Mouse (Mus musculus) brown adipose tissue, adult 24 weeks (tissue): ENCODE results near the gene Pelp1. TPM values are rescaled to one million over a fixed set of nuclear protein-coding genes. Genes with fewer than 3 reads are reported as not detected.
"Not testable (repeated sequence)": the region's sequence is repeated elsewhere in the genome, so short reads cannot be mapped to it uniquely, and the experiment has no call there.

ENCODE experiments used
- H3K27ac ChIP-seq: fragments of 200-500 bp; replicated peaks from 2 replicates; pipeline ENCODE4 v1.5.1; 2012; ENCODE audit warnings: low read depth, mild to moderate bottlenecking, low read length
- H3K4me1 ChIP-seq: fragments of 200-500 bp; 2 replicates; pipeline ENCODE4 v1.6.1; 2012; ENCODE audit warnings: low read length, mixed read lengths; ENCODE audit not compliant: control insufficient read depth, insufficient read depth, insufficient read length
- H3K4me3 ChIP-seq: fragments of 200-500 bp; 2 replicates; pipeline ENCODE4 v1.5.1; 2012; ENCODE audit warnings: low read depth, mild to moderate bottlenecking, low read length, moderate library complexity; ENCODE audit not compliant: insufficient read depth
- polyA plus RNA-seq: library from polyadenylated mRNA; stranded (reverse); fragments of >200 nt; gene quantifications from 2 replicates; pipeline ENCODE4 v1.2.4, GENCODE M21; 2012; ENCODE audit not compliant: missing spikeins, insufficient read depth, insufficient read length

Pelp1 gene
- polyA plus RNA-seq, 1 experiment: 5.4 TPM

- no peaks in the 10 kb centered on the region for H3K4me1 ChIP-seq
- no peak overlapping the region for H3K27ac ChIP-seq
- H3K4me3 ChIP-seq: no peak overlapping the region
Observed at GRCm38 (mm10) chr11:70380478-70381005, 29.3 kb downstream of the Pelp1 start.

DNA sequence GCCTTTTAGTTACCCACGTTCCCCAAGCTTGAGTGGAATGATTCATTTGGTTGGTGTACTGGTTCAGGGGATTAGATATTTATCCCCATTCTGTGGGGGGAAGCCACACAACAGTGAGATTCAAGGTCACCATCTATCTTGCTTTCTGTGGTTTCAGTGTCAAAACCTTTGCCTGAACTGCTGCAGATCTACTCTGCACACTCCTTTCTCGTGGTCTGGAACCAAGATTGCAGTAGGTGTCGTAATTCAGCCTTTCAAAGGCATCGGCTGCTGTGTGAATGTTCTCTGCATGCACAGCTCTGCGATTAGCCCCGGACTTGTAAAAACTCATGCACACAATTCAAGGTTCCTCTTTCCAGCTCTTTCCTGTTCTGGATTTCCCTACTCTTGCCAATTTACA lies 33.8 kb downstream of the Pelp1 start:
- no peak overlapping the region for H3K4me3 ChIP-seq
- no peak overlapping the region for H3K27ac ChIP-seq
- H3K4me1 ChIP-seq: no peaks in the 10 kb centered on the region

DNA sequence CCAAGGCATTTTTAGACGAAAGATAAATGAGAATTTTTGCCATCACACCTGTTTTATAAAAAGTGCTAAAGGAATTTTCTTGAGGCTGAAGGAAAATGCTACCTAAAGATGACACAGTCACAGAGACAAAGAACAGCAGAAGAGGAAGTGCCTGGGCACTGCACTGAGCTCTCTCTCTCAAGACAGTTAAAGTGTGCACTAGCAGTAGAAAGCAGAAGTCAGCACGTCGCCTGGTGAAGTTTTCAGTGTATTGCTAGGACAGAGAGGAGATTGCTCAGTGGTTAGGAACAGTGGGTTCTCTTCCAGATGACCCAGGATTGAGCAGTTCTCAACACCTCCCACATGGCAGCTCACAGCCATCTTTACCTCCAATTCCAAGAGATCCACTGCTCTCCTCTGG lies 35.5 kb downstream of the Pelp1 start:
- H3K4me3 ChIP-seq: no peak overlapping the region
- H3K27ac ChIP-seq: no peak overlapping the region; the same call in 1 of the 2 replicates
- H3K4me1 ChIP-seq: no peaks in the 10 kb centered on the region

DNA sequence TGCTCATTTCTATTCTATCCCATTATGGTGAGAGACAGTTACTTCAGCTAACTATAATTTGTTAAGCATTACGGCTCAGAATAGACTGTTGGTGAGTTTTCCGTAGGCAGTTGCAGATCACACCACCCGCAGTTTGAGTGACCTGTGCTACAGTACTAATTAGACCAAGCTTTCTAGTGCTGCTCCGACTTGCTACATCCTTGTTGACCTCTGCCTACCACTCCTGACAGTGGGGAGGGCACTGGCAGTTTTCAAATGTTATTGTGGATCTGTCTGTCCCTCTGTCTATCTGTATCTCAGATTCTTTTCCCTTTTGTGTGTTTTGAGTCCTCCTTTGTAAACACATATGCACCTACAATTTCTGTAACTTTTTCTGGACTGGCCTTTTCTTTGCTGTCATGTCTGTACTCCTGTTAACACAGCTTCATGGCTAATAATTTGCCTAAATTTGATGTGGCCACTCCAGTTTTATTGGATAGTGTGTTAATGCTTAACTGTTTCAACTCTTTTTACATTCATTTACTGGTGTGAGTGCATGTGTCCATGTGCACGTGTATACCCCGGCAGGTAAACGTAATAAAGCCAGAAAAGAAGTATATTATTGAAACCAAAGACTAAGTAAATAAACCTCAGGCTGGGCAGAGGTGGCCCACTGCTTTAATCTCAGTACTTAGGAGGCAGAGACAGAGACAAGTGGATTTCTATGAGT lies 36.8 kb downstream of the Pelp1 start:
- H3K4me3 ChIP-seq: no peak overlapping the region
- no peaks in the 10 kb centered on the region for H3K4me1 ChIP-seq
- no peak overlapping the region for H3K27ac ChIP-seq

DNA sequence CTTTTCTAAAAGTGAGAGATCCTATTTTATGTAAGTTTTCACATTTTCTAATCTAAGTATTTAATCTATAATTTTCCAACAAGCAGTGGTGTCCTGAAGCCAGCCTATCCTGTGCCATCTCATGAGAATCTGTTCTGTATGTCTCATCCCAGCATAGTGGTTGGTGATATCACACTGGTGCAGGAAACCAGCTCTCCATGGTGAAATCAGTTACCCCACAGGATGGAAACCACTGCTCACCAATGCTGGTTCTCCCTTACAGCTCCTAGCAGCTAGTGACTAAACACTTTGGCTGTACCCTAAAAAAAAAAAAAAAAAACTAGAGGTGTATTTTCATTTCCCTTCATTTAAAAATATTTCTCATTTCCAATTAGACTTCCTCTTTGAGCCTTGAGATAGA lies 37.4 kb downstream of the Pelp1 start:
- Histone ChIP-seq H3K4me1 (no peaks in the 10 kb centered on the region), H3K27ac (no peak overlapping the region), H3K4me3 (no peak overlapping the region)

- not testable (repeated sequence) for H3K4me3 ChIP-seq, H3K4me1 ChIP-seq, H3K27ac ChIP-seq
Observed at GRCm38 (mm10) chr11:70368626-70369025, 41.2 kb downstream of the Pelp1 start.

GRCm38 (mm10) chr11:70367701-70368100 lies 42.1 kb downstream of the Pelp1 start:
- not testable (repeated sequence) for H3K4me1 ChIP-seq, H3K27ac ChIP-seq, H3K4me3 ChIP-seq

- Histone ChIP-seq H3K27ac (no peak within 1 kb of the TSS), H3K4me1 (no peaks in the 10 kb centered on the region; the same call in 1 of the 2 replicates), H3K4me3 (no peak within 1 kb of the TSS; the same call in 1 of the 2 replicates)
Observed at GRCm38 (mm10) chr11:70351868-70352267, 58.0 kb downstream of the Pelp1 start, which contains the start of gene Alox15. Alox15 (minus strand) TSS chr11:70352031.

DNA sequence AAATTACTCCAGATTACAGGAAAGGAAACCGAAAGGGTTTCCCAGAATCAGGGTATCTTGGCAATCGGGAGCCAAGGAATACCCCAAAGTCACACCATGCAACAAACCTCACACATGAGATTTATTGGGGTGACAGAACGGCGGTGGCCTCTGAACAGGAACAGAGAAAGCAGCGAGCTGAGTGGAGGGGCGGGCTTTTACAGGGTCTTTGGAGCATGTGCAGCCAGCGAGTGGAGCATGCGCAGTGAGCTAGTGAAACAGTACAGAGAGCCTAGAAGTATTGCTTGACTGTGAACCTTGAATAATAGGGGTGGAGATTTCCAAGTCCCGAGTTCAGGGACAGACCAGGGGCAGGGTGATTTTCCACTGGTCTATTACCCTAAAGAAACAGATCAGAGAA lies 61.2 kb downstream of the Pelp1 start:
- no peaks in the 10 kb centered on the region; the same call in 1 of the 2 replicates for H3K4me1 ChIP-seq
- no peak overlapping the region for H3K4me3 ChIP-seq
- no peak overlapping the region for H3K27ac ChIP-seq

DNA sequence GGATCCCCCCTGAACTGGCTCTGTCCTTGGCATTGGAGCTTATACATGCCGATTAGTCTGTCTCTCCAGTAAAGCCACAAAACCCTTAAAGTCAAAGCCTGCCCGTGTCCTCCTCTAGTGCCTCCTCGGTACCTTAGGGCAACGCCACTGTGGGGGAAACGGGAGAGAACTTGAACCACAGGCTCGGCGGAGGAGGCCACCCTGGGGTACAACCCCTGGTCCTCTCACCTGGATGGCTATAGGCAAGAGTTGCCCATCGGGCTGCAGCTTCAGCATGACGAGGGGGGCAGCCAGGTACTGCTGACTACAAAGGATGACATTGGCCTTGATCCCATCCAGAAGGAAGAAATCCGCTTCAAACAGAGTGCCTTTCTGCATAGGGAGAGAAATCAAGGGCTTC lies 62.0 kb downstream of the Pelp1 start:
- Histone ChIP-seq H3K27ac (no peak overlapping the region), H3K4me1 (no peaks in the 10 kb centered on the region; the same call in 1 of the 2 replicates), H3K4me3 (no peak overlapping the region)

DNA sequence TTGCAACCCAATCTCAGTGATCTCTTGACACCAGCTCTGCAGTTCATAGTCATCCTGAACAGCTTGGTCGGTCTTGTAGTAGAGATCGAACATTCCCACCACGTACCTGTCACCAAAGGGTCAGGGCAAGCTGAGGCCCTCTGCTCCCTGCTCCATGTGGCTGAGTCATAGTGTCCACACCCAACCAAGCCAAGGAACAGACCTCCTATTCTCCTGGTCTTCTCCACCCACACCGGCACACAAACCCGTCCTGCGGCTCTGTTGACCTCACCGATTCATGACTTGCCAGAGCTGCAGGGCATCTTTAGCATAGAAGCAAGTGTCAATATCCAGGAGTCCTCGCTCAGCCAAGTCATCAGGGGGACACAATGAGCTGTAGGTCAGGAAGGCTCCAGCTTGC lies 64.3 kb downstream of the Pelp1 start:
- Histone ChIP-seq H3K4me1 (no peaks in the 10 kb centered on the region), H3K4me3 (no peak overlapping the region), H3K27ac (no peak overlapping the region)

DNA sequence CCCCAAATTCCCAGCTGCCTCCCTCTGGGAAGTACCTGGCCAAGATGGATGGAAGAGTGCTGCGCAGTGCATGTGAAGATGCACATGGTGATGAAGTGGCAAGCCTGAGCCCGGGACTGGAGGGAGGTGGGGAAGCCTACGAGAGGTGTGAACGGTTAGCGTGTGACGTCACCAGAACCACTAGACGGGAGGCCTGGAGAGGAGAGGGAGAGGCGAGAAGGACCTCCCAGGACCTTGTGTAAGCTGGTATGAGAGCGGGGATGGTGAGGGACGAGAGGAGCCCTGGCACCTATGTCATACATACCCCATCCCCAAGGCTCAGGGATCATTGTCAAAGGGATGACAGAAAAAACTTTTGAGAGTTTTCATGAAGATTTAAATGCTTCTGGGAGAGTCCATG lies 64.8 kb downstream of the Pelp1 start:
- Histone ChIP-seq H3K4me3 (no peak overlapping the region), H3K27ac (no peak overlapping the region), H3K4me1 (no peaks in the 10 kb centered on the region)

Other genes with a start within 250 kb of the Pelp1 start
- not detected in 2 replicates for gene Slc16a11, start 197.3 kb downstream of the Pelp1 start, polyA plus RNA-seq
- gene Slc16a13, start 189.0 kb downstream of the Pelp1 start, polyA plus RNA-seq: 0.67 and 2.2 TPM in 2 replicates
- gene Bcl6b, start 180.2 kb downstream of the Pelp1 start, polyA plus RNA-seq: 7.0 and 13.4 TPM in 2 replicates
- 28.7 and 40.6 TPM in 2 replicates for gene 0610010K14Rik, start 172.1 kb downstream of the Pelp1 start, polyA plus RNA-seq
- 4.0 and 4.8 TPM in 2 replicates for gene Gm21988, start 170.2 kb downstream of the Pelp1 start, polyA plus RNA-seq
- 214 and 232 TPM in 2 replicates for gene Rnasek, start 170.2 kb downstream of the Pelp1 start, polyA plus RNA-seq
- gene Alox12, start 154.7 kb downstream of the Pelp1 start, polyA plus RNA-seq: 0.44 and 1.5 TPM in 2 replicates
- not detected in 2 replicates for gene Alox12e, start 87.4 kb downstream of the Pelp1 start, polyA plus RNA-seq
- gene Alox15, start 58.0 kb downstream of the Pelp1 start, polyA plus RNA-seq: 0.46 and 0.55 TPM in 2 replicates
- 8.2 and 13.4 TPM in 2 replicates for gene Arrb2, start 22.6 kb upstream of the Pelp1 start, polyA plus RNA-seq
- gene Med11, start 41.9 kb upstream of the Pelp1 start, polyA plus RNA-seq: 15.0 and 16.7 TPM in 2 replicates
- gene Zmynd15, start 49.4 kb upstream of the Pelp1 start, polyA plus RNA-seq: 0.42 TPM in 1 of 2 replicates, not detected in the other
- 5.0 TPM in 2 replicates for gene Cxcl16, start 50.0 kb upstream of the Pelp1 start, polyA plus RNA-seq
- not detected in 2 replicates for gene Tm4sf5, start 95.2 kb upstream of the Pelp1 start, polyA plus RNA-seq
- not detected in 2 replicates for gene Vmo1, start 104.6 kb upstream of the Pelp1 start, polyA plus RNA-seq
- gene Gltpd2, start 109.2 kb upstream of the Pelp1 start, polyA plus RNA-seq: not detected in 2 replicates
- 221 and 229 TPM in 2 replicates for gene Psmb6, start 115.3 kb upstream of the Pelp1 start, polyA plus RNA-seq
- not detected in 2 replicates for gene Gm40193, start 122.9 kb upstream of the Pelp1 start, polyA plus RNA-seq
- 2.2 and 5.9 TPM in 2 replicates for gene Pld2, start 130.0 kb upstream of the Pelp1 start, polyA plus RNA-seq
- gene Mink1, start 152.8 kb upstream of the Pelp1 start, polyA plus RNA-seq: 14.5 and 18.5 TPM in 2 replicates
- not detected in 2 replicates for gene 4930544D05Rik, start 205.8 kb upstream of the Pelp1 start, polyA plus RNA-seq
- not detected in 2 replicates for gene Chrne, start 209.2 kb upstream of the Pelp1 start, polyA plus RNA-seq
- gene Gp1ba, start 229.1 kb upstream of the Pelp1 start, polyA plus RNA-seq: not detected in 2 replicates
- 44.0 and 52.3 TPM in 2 replicates for gene Rnf167, start 237.2 kb upstream of the Pelp1 start, polyA plus RNA-seq
- 166 and 170 TPM in 2 replicates for gene Slc25a11, start 237.4 kb upstream of the Pelp1 start, polyA plus RNA-seq
- gene Pfn1, start 244.6 kb upstream of the Pelp1 start, polyA plus RNA-seq: 244 and 265 TPM in 2 replicates
- gene Eno3, start 247.2 kb upstream of the Pelp1 start, polyA plus RNA-seq: 40.8 and 79.3 TPM in 2 replicates